Mouse (Mus musculus): ENCODE data around the gene Prdm9. TPM values are rescaled to one million over a fixed set of nuclear protein-coding genes. Genes with fewer than 3 reads are reported as not detected.

Prdm9 gene
- 37.2 TPM for polyA plus RNA-seq (2014; fragmentation: Illumina TruSeq; extraction: RNeasy Lipid Tissue Mini Kit (QIAGEN cat#74804); ENCODE audit: low read depth, low replicate concordance)

DNA sequence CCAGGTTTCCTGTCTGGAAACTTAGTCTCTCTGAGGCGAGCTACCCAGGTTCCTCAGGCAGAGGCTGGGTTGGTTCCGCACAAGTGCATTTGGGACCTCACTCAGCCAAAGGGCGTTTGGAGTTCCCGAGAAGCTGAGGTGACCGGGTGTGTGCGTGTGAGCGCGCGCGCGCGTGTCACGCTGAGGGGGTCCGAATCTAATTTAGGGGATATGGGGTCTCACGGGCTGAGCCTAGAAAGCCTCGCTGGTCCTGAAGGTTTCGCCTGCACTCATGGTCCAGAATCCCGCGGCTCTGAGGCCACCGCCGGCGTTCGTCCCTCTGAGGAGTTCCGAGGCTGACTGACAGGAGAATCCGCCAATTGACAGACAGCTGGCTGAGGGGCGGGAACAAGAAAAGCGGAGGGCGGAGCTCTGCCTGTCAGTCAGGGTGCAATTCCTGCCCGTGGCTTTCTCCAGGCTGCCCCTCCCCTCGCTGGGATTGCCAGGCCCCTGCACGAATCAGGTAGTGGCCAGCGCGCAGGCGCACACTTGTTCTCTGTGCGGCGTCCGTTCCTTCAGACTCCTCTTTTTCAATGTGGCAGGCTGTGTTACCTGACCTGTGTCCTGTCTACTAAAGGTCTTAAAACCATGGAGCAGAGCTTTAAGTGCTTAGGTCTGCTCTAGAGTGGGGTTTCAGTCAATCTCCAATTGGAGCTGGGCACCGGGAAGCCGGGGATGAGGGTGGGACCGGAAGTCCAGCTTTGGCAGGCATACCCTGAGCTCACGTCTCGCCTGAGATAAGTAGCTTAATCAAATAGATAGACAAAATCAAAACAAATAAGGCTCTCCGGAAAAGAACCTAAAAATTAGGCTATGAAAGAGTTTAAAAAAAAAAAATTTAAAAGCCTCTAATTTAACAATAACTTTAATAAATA, at the start of gene Prdm9:
Gene Prdm9 (minus strand): TSS at position 341 of the 914 bp plus-strand sequence.

DNA sequence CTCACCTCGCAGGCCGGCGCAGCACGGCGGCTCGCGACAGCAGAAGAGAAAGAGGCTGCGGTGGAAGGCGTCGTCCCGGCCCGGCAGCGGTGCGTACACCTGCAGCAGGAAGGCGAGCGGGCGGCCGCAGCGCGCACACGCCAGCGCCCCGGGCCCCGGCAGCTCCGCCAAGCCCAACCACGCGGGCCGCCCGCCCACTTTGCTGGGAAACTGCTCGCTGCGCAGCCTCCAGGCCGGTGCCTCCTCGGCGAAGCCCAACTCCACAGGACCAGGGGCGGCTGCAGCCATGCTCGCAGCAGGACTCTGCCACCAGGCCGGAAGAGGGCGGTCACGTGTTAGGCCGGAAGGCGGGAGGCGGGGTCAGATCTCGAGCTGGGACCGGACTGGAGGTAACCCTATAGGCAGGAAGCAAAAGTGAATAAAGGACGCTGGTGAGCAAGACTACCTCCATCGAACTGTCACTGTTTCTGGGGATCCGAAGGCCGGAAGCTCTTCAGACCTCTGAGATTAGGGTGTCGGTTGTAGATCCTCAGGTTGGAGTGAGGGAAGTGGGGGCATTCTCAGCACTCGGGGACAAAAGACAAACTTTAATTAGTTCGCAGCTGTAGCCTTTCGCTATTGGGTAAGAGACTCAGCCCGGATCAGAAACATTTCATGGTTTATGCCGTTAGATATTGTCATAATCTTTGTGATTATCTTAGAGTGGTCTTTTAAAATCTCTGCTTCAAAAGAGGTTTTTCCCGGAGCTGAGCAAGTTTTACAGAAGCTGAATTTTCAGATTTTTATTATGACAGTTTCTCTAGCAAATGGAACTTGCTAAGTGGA, 37.0 kb downstream of the Prdm9 start, which contains the start of gene Pdcd2:
Gene Pdcd2 (minus strand): TSS at position 316 of the 825 bp plus-strand sequence.

DNA sequence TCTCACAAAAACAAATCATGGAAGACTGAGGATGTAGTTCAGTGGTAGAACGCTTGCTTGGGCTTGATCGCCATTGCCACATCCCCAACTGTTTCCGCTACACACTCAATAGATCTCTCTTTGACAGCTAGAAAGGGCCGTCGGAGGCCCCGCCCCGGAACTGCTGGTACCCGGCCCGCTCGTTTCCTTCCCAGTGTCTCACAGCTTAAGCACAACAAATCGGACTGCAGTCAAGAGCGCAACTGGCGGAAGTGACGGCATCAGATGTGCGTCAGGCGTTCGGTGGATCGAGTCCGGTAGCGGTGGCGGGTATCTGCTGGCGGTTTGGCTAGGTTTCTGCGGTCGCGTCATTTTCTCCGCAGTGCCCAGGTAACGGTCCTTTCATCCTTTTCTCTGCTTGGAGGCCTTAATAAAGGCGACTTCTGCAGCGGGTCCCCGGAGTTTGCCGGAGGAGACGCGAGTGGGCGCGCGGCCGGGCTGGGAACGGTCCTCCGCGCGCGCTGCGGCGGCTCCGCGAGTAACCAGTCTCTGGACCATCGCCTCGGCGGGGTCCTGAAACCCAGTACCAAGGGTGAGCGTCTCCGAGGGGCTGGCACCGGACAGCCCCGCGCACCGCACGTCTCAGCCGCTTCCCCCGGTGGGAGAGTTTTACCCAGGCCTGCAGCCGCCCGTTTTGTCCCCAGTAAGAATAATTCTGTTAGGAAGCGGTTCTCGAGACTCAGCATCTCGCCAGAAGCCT, 64.3 kb downstream of the Prdm9 start, which contains the start of the genes Psmb1 and Tbp:
Gene Psmb1 (minus strand): TSS at position 96 of the 739 bp plus-strand sequence.
Gene Tbp (plus strand): TSS at position 233 of the 739 bp plus-strand sequence.

Other genes starting within 250 kb of the Prdm9 start
- 9.7 TPM for gene Dll1, start 187.5 kb downstream of the Prdm9 start, polyA plus RNA-seq (2014; fragmentation: Illumina TruSeq; extraction: RNeasy Lipid Tissue Mini Kit (QIAGEN cat#74804); ENCODE audit: low read depth, low replicate concordance)
- 48.8 TPM for gene Fam120b, start 168.2 kb downstream of the Prdm9 start, polyA plus RNA-seq (2014; fragmentation: Illumina TruSeq; extraction: RNeasy Lipid Tissue Mini Kit (QIAGEN cat#74804); ENCODE audit: low read depth, low replicate concordance)
- 158 TPM for gene Psmb1, start 64.6 kb downstream of the Prdm9 start, polyA plus RNA-seq (2014; fragmentation: Illumina TruSeq; extraction: RNeasy Lipid Tissue Mini Kit (QIAGEN cat#74804); ENCODE audit: low read depth, low replicate concordance)
- gene Tbp, start 64.5 kb downstream of the Prdm9 start, polyA plus RNA-seq (2014; fragmentation: Illumina TruSeq; extraction: RNeasy Lipid Tissue Mini Kit (QIAGEN cat#74804); ENCODE audit: low read depth, low replicate concordance), result 85.8 TPM
- gene Pdcd2, start 37.1 kb downstream of the Prdm9 start, polyA plus RNA-seq (2014; fragmentation: Illumina TruSeq; extraction: RNeasy Lipid Tissue Mini Kit (QIAGEN cat#74804); ENCODE audit: low read depth, low replicate concordance), result 69.4 TPM
- 63.8 TPM for gene Chd1, start 140.6 kb upstream of the Prdm9 start, polyA plus RNA-seq (2014; fragmentation: Illumina TruSeq; extraction: RNeasy Lipid Tissue Mini Kit (QIAGEN cat#74804); ENCODE audit: low read depth, low replicate concordance)